Mouse (Mus musculus) frontal cortex, adult (tissue): ENCODE measurements around the gene Tnfrsf1a.

ENCODE experiments used
- ATAC-seq: cut with Nextera tagmentation; 2 replicates; pipeline ENCODE4 v1.9.2; 2017; ENCODE audit warnings: mild to moderate bottlenecking, moderate library complexity, mixed read lengths; ENCODE audit not compliant: low TSS enrichment

The Tnfrsf1a gene

DNA sequence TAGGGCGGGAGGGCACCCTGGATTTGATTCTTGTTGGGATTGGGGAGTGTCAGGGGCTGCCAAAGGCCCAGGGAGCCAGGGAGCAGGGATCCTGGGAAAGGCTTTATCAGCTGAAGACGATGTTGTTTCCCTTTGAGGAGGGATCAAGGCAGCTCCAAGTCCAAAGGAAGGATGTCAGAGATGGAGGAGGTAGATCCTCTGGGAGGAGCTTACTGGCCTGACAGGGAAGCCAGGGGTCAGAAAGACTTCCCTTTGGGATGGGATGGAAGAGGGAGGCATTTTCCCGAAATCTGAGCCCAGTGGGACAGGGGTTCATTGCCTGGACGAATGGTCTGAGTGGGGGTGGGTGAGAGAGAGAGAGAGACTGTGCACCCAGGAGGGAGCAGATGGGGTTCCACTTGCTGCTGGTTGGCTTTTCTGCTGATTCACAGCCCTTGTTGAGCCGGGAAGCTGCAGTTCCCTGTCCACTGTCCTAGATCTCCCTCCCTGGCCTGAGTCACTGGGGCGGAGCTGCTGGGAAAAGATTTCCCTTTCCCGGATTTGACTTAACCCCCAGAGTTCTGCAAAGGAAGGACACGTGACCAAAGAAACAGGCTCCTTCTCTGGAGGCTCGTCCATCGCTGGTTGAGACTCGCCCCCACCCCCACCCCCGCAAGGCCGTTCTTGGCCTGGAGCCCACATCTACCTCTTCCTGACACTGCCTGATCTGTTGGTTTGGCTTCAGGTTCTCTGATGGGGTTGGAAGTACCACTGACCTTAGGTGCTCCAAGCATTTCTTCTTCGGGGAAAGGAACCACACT lies 5.4 kb downstream of the Tnfrsf1a start:
- ATAC-seq, result peak; percentile 79

DNA sequence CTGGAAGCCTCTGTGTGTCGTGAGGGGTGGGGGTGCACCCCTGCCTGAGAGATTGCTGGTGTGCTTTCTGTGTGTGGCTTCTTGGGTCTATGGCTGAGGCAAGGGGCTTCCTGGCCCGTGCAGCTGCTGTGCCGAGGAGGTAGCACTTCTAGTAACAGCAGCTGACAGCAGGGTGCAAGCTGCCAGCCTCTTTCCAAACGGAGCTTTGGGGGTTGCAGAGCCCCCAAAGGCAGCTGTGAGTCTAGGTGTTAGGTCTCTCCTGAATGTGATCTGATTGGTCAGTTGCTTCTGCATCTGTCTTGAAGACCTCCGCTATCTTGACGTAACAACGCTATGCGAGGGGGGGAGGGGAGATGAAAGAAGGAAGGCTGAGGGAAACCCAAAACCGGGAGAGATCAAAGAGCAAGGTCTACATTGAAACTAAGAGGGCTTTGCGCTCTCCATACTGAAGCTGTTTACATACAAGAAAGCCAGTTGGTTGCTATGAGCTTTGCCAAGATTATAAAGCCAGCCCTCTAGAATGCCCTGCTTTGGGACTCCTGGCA lies 6.1 kb downstream of the Tnfrsf1a start:
- 0 out of 2 replicates have a peak, but pooled peaks have one; percentile 2 for ATAC-seq

DNA sequence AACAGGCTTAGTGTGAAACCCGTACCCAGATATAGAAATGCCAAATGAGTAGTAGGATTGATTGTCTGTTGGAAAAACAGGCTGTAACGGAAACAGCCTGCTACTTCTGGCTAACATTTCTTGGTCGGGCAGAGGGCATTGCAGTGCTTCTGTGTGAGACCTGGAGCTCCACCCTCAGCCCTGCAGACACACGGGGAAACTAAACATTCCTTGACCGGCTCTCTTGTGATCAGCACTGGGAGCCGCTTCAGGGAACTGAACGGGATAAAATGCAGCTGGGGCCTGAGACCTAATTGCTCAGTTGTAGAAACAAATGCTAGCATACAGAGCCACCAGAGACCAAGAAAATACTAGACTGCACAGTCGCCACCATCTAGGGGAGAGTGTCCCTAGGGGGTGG lies 7.1 kb downstream of the Tnfrsf1a start:
- no peak for ATAC-seq

DNA sequence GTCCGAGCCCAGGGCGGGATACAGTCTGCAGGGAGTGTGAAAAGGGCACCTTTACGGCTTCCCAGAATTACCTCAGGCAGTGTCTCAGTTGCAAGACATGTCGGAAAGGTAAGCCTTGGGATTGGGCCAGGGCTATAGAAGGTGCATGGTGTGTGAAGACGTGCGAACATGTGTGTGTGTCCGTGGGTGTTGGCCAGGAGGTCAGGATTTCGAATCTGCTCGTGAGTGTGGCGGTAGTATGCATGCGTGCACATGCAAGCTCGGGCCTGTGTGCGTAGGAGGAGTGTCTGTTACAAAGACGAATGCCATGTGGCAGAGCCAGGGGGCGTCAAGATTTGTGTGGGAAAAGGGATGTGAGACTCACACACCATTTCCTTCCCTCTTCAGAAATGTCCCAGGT lies 8.2 kb downstream of the Tnfrsf1a start:
- no peak for ATAC-seq

DNA sequence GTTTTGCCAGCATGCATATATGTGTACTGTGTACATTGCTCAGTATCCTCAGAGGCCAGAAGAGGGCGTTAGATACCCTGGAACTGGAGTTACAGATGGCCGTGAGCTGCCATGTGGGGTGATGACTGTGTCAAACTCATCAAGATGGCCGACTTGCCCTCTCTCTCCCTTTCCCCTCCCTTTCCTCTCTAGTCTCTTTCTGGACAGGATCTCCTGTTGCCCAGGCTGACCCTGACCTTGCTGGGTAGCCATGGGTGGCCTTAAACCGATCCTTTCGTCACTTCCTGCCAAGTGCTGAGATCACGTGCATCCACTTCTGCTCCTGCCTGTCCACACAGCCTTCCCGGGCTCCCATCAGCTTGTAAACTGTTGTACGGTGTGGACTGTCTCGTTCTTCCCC lies 10.8 kb downstream of the Tnfrsf1a start:
- no peak for ATAC-seq

DNA sequence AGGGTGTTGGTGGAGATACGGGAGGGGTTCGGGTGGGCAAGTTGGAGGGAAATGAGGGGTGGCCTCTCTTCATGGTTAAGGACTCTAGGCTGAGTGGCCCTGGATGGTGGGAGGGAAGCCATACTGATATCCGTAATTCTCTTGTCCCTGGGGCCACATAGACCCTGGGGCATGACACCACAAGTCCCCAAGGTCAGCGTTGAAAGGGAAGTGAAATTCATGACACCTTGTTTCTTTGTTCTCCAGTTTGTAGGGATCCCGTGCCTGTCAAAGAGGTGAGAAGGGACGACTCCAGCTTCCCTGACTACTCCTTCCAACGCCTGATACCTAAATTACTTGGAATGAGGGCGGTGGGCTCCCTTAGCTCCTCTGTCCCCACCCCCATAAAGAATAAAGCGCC lies 11.7 kb downstream of the Tnfrsf1a start:
- ATAC-seq, result no peak

DNA sequence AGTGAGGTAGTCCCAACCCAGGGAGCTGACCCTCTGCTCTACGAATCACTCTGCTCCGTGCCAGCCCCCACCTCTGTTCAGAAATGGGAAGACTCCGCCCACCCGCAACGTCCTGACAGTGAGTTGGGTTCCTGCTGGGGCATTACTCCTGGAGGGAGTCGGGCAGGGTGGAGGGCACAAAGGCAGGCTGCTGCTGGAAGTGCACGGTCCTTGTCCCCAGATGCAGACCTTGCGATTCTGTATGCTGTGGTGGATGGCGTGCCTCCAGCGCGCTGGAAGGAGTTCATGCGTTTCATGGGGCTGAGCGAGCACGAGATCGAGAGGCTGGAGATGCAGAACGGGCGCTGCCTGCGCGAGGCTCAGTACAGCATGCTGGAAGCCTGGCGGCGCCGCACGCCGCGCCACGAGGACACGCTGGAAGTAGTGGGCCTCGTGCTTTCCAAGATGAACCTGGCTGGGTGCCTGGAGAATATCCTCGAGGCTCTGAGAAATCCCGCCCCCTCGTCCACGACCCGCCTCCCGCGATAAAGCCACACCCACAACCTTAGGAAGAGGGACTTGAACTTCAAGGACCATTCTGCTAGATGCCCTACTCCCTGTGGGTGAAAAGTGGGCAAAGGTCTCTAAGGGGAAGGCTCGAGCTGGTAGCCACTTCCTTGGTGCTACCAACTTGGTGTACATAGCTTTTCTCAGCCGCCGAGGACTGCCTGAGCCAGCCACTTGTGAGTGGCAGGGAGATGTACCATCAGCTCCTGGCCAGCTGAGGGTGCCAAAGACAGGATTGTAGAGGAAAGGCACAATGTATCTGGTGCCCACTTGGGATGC lies 12.5 kb downstream of the Tnfrsf1a start:
- peak; percentile 93 for ATAC-seq

DNA sequence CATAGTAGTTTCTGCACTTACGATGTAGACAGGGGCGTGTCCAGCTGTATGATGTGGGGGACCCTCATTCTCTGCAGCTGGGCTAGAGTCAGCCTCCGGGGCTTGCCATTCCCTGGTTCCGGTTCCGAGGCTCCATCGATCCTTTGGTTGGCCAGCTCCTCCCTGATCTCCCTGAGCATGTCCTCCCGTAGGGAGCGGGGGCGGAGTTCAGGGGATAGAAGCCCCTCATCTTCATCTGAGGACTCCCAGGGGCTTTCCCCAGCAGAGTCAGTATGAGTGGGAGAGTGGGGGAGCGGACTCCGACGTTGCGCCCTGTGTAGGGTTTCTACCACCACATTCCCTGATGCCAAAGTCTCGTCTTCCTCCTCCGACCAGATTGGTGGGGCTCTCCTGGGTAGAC lies 13.9 kb downstream of the Tnfrsf1a start:
- no peak for ATAC-seq

DNA sequence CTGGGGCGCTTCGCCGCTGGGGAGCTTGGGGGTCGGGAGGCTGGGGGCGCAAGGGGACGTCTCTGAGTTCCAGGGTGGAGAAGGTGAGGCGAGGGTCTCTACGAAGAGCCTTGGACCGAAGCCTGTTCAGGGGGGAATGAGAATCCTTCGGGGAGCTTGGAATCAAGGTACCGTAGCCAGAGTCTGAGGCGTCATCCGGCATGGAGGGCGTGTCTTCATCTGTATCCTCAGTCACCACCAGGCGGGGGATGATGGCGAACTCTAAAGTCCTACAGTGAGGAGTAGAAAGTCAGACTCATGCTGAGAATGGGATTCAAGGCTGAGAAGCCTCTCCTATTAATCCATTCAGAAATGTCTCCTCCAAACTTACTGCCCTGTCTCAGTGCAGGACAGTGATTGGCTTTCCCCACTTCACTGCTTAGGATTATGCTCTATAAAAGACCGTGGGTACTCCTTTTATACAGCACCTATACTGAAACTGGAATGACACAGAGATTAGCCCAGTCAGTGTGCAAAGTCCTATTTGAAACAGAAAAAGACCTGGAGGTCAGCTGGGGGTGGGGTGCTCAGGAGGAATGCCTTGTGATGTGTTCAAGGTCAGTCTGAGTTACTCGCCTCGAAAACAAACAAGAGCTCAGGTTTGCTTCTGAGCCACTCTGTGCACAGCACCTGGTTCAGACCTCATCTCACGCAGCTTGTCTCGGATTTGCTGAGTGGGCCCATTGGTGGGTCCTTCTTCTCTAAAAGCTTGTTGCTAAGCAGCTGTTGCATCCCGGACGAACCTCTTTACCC lies 14.5 kb downstream of the Tnfrsf1a start:
- no peak for ATAC-seq

DNA sequence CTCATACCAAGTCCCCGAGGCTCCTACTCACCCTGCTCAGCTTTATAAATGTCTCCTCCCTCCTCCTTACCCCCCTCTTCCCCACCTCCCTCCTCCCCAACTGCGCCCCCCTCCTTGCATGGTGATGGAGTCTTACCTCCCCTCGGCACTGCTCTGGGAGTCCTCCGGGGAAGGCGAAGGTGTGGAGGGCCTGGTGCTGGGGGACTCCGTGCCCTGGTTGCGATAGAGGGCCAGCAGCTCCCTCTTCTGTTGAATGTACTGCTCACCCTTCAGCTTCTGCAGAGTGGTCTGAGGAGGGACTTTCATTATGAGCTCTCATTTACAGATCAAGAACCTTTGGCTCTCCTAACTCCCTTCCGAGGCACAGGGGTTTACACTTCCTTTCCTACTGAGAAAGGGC lies 15.3 kb downstream of the Tnfrsf1a start:
- ATAC-seq, result no peak

DNA sequence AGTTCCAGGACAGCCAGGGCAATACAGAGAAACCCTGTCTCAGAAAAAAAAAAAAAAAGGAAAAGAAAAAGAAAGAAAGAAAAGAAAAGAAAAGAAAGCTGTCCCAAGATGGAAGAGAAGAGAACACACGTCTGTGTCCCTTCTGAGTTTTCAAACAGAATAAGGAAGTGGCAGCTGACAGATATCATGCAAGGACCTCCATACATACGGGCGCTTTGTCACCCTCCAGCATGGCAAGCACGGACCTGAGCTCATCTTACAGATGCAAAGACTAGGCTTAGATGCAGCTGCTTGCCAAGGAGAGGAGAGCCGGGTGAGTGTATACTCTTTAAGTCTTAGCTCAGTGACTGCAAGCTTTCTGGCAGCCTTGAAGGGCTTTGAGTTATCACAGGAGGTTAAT lies 16.4 kb downstream of the Tnfrsf1a start:
- ATAC-seq, result no peak

DNA sequence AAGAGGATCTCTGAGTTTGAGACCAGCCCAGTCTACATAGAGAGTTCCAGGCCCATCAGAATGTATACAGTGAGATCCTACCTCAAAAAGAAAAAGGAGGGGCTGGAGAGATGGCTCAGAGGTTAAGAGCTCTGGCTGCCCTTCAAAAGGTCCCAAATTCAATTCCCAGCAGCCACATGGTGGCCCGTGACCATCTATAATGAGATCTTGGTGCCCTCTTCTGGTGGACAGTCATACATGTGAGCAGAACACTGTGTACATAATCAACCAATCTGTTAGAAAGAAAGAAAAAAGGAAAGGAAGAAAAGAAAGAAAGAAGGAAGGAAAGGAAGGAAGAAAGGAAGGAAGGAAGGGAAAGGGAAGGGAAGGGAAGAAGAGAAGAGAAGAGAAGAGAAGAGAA lies 17.0 kb downstream of the Tnfrsf1a start:
- no peak for ATAC-seq

DNA sequence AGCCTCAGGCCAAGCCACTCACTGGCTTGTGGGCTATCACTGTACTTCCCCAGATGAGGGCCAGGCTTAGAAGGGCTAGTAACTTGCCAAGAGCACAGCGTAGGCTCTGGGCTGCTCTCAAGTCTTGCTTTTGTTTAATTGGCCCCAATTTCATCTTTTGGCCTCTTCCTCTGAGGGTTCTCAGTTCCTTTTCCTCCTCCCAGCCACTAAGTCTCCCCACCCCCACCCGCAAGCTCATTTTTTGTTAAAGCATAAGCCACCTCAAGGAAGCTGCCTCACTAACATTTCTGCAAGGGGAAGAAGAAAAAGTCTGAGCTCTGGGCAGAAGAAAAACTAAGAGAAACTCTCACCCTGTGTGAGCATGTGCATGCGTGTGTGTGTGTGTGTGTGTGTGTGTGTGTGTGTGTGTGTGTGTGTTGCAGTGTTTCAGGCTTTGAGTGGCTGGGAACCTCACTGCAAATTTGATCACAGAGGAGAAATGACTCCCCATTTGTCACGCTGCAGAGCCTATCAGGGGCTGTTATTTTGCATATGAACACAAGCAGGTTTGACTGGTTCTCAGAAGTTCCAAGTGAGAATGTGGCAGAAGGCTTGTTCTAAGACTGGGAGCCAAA lies 18.7 kb downstream of the Tnfrsf1a start:
- no peak for ATAC-seq

DNA sequence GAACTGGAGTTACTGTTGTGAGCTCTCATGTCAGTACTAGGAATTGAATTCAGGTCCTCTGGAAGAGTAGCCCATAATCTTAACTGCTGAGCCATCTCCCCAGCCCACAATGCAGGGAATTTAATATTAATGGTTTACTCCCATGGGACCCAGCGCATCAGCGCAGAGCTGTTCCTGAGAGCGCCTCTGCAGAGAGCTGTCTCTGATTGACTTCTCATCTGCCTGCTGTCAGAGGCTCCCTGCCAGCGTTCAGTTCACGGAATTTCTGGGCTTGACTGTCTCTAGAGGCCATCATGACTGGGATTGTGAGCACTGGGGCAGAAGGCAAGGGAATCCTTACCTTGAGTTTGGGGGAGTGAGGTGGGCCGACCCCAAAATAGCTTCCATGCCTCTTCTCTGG lies 27.9 kb downstream of the Tnfrsf1a start:
- ATAC-seq, result no peak

DNA sequence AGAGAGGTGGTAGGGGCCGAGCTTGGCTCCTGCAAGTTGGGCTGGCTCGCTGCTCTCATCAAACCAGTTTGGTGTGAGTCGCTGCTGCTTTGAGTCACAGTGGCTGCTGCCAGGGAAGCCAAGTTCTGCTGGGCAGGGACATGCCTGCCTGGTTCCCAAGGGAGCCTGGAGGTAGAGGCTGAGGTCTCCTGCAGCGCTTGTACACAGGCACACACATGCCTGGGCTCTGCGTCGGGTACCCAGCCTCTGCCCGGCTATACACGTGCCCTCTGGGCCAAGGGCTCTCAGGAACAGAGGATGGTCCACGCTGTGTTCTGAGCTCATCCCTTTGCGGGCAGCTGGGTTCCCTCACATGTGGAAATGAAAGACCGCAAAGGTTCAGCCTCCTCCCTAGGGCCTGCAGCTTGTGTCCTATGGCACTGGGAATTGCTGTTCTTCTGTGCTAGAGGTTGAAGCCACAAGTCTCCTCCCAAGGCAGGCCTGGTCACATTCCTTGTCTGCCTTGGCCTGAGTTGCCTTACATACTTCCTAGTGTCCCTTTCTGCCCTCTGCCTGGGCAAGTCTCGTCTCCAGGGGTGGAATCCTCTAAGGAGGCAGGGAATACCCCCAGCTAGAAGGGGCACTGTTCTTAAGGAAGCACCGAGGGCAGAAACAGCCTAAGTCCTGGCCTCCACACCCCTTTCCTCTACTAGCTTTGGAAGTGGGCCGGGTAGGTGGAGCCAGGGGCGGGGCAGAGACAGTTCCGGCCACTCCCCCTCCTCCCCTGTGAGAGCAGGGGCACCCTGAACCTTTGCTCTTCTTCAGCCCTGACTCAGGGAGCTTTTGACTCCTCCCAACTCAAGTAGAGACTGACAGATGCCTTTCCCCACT lies 28.7 kb downstream of the Tnfrsf1a start:
- ATAC-seq, result no peak

DNA sequence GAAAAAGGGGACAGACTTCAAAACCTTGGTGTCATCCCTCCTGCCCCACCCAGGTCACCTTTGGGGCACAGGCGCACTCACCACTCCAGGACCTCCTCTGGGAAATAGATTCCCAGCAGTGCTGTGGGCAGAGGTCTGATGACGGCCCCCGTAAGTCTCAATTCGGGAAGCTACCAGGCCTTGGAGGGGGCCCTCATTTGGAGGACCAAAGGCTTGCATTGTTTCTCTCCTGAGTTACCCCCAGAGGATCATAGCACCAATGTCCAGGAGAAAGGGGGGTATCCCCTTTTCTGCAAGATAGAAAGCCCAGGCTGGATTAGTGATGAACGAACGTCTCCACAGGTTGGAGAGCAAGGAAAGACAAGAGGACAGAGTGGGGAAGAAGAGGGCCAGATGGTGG lies 29.5 kb downstream of the Tnfrsf1a start:
- no peak for ATAC-seq

DNA sequence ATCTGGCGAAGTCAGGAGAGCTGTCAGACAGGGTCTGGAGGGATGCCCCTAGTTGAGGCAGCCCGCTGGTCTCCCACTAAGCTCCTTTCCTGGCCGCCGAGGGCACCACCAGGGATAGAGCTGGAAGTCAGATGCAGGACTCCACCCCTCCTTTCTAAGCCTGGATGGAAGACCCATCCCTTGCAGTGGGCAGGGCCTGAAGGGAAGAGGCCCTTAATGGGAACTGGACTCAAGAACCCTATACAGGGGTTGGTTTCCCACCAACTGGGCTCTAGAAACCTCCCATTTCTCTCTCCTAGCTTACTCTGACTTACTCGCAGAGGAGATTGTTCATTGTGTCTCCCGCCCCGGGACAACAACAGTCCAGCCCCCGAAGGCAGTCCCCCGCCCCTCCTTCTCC lies 30.6 kb downstream of the Tnfrsf1a start:
- ATAC-seq, result no peak

DNA sequence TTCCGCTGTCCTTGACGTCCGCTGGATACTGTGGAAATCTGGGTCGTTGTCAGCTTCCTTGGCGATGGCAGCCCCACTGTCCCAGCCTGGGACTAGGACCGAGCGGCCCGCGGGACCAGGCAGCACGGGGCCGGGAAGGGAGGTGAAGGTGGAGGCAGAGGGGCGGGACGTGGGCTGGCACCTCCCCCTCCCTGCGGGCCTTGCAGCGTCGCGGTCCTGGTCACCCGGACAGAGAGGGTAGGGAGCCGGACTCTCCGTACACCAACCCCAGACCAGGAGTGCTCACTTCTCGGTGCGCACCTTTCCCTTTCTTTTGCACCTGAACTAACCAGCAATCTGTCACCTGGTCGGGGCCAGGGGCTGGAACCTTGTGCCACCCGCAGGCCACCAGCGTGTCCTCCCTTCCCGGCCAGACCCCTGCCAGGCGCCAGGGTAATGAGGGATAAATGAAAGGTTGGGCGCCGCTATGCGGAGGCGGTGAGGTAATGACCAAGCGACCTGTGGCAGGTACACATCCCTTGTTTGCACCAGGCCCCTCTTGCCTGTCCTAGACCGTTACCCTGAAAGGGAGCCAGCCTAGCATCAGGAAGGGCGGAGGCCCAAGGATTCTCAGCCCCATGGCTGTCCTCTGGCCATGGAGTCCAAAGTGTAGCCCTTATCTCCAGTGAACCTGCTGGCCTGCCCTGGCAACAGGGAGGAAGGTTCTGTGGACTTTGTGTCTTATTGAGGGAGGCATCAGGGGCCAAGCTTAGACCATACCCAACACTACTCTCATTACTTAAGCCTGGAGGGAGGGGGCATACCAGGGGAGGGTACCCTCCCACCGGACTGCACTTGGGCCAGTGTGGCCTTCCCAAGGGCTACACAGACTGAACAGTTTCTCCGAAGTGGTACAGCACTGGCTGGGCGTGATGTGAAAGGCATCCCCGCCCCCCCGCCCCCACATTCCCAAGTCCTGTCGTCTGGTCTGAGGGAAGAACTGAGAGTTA lies 31.5 kb downstream of the Tnfrsf1a start, which contains the start of gene Plekhg6:
TSS of gene Plekhg6 (minus strand) at position 422 of the 989 bp plus-strand sequence.
- ATAC-seq, result no peak

DNA sequence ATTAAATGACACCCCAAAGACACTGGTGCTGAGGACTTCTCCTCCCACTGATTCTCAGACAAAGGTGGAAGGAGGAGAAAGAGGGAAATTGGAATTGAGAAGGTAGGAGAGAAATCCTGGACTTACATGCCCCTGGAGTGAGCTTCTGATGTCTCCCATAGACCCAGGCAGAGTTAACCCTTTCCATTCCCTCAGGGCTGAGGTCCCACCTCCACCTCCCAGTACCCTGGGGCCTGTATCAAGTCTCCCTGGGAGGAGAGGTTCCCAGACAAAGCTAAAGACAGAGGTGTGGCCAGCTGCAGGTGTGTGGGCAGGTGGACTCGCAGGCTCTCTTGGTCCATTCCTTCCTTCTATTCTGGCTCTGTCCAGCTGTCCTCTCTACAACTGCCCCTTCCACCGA lies 32.9 kb downstream of the Tnfrsf1a start:
- ATAC-seq, result no peak
